In genomic region chr11:69326408-69327156, GRCm38 (mm10) we compare ENCODE assay signal across 7 mouse cellular contexts. TPM values are rescaled to one million over a fixed set of nuclear protein-coding genes. Genes with fewer than 3 reads are reported as not detected.
DNase-seq lines count a peak whose midpoint lies in the region; ATAC-seq and TF ChIP-seq lines count a peak whose summit lies in the region.

No protein-coding gene starts in this region.

- no peak for TF ChIP-seq CTCF in lung, embryonic 14.5 days (IDR thresholded peaks at IDR 0.05; ENCODE audit: low read depth)
- no peak for TF ChIP-seq CTCF in liver, embryonic 14.5 days (IDR thresholded peaks at IDR 0.05; ENCODE audit: low read depth)

- peaks cover 18% of the 10 kb centered on the region for H3K27me3 ChIP-seq in lung, embryonic 14.5 days (ENCODE audit: insufficient read depth, low read length)
- H3K27me3 ChIP-seq in heart, embryonic 15.5 days, result peaks cover 32% of the 10 kb centered on the region
- H3K27me3 ChIP-seq in liver, embryonic 14.5 days (ENCODE audit: control insufficient read depth, insufficient read depth, low read length), result peaks cover 32% of the 10 kb centered on the region

- H3K9me3 ChIP-seq in lung, embryonic 14.5 days (ENCODE audit: low read depth, low read length), result no peaks in the 10 kb centered on the region
- H3K9me3 ChIP-seq in heart, embryonic 15.5 days (replicated peaks), result no peaks in the 10 kb centered on the region
- H3K9me3 ChIP-seq in liver, embryonic 14.5 days (ENCODE audit: control insufficient read depth, low read length), result no peaks in the 10 kb centered on the region

- peak overlapping the region; percentile 97 for H3K4me2 ChIP-seq in lung, embryonic 14.5 days
- peak overlapping the region; percentile 96 for H3K4me2 ChIP-seq in heart, embryonic 15.5 days
- H3K4me2 ChIP-seq in liver, embryonic 14.5 days (ENCODE audit: low read depth), result peak overlapping the region; percentile 100

- no peak for TF ChIP-seq EP300 in liver, embryonic 14.5 days (IDR thresholded peaks at IDR 0.05; ENCODE audit: low read depth)

- H3K4me3 ChIP-seq in lung, embryonic 14.5 days (ENCODE audit: low read depth, low read length), result peak overlapping the region; percentile 53
- peak overlapping the region; percentile 57 for H3K4me3 ChIP-seq in heart, embryonic 15.5 days
- H3K4me3 ChIP-seq in liver, embryonic 14.5 days (ENCODE audit: insufficient read depth in 1 of 2, low read depth in 2 of 2, low read length in 2 of 2), result peak overlapping the region; percentile 48 to 51

- 1% methylated on average over 45 of the region's 45 CpGs for WGBS in lung, embryonic 14.5 days
- WGBS in heart, embryonic 15.5 days, result 2% methylated on average over 45 of the region's 45 CpGs
- WGBS in liver, embryonic 14.5 days (ENCODE audit: insufficient replicate concordance), result 3% methylated on average over 45 of the region's 45 CpGs

- H3K36me3 ChIP-seq in lung, embryonic 14.5 days (ENCODE audit: insufficient read depth), result no peaks in the 10 kb centered on the region
- H3K36me3 ChIP-seq in heart, embryonic 15.5 days, result no peaks in the 10 kb centered on the region
- H3K36me3 ChIP-seq in liver, embryonic 14.5 days (replicated peaks; ENCODE audit: control insufficient read depth, insufficient read depth, low read depth), result no peaks in the 10 kb centered on the region

- H3K4me1 ChIP-seq in lung, embryonic 14.5 days (ENCODE audit: insufficient read depth), result peaks cover 20% of the 10 kb centered on the region
- H3K4me1 ChIP-seq in heart, embryonic 15.5 days (replicated peaks), result peaks cover 46% of the 10 kb centered on the region
- H3K4me1 ChIP-seq in liver, embryonic 14.5 days (replicated peaks; ENCODE audit: control insufficient read depth in 2 of 2, insufficient read depth in 2 of 2, low read length in 1 of 2), result peaks cover 21 to 27% of the 10 kb centered on the region in 2 experiments

- no peak for DNase-seq in lung, embryonic 14.5 days
- DNase-seq in lung, postnatal 25 days (ENCODE audit: low spot score), result no peak
- DNase-seq in cerebellum, postnatal 25 days, result peak; percentile 57 to 67
- DNase-seq in liver, embryonic 14.5 days (ENCODE audit: low read depth in 3 of 3, low spot score in 3 of 3), result no peak
- peak; percentile 73 for DNase-seq in testis, postnatal 10 days (ENCODE audit: low spot score)
- DNase-seq in left cerebral cortex, adult 11 months (ENCODE audit: low spot score), result no peak

- ATAC-seq in lung, embryonic 14.5 days (ENCODE audit: insufficient read depth), result peak; percentile 5; the same call in 1 of the 2 replicates
- no peak for ATAC-seq in heart, embryonic 15.5 days (replicated peaks; ENCODE audit: insufficient number of reproducible peaks, insufficient read depth, low FRiP score, low read depth)
- no peak for ATAC-seq in liver, embryonic 14.5 days (ENCODE audit: insufficient read depth)

- peak overlapping the region; percentile 62 for H3K9ac ChIP-seq in lung, embryonic 14.5 days
- peak overlapping the region; percentile 64 for H3K9ac ChIP-seq in heart, embryonic 15.5 days
- H3K9ac ChIP-seq in liver, embryonic 14.5 days (replicated peaks), result peak overlapping the region; percentile 28; the same call in 1 of the 2 replicates

- no peak overlapping the region for H3K27ac ChIP-seq in lung, embryonic 14.5 days (ENCODE audit: low read depth)
- peak overlapping the region; percentile 42; the same call in 1 of the 2 replicates for H3K27ac ChIP-seq in heart, embryonic 15.5 days
- H3K27ac ChIP-seq in liver, embryonic 14.5 days, result no peak overlapping the region

RNA-seq across cellular contexts. Expression of gene Kcnab3, which starts 0.5 kb away (rescaled TPM):
- 0.89 and 1.3 TPM in 2 replicates for polyA plus RNA-seq in lung, embryonic 14.5 days (2014; fragmentation: Nextera tagmentation; extraction: Ambion mirVana)
- 0.77 and 1.1 TPM in 2 replicates for polyA plus RNA-seq in heart, embryonic 15.5 days (2015; fragmentation: Nextera tagmentation; extraction: Ambion mirVana)
- polyA plus RNA-seq in liver, embryonic 14.5 days (2012; rRNA removed), result 0.09 and 0.20 TPM in 2 replicates
- 0.06 and 0.10 TPM in 2 replicates for polyA plus RNA-seq in liver, embryonic 14.5 days (2014; fragmentation: Nextera tagmentation; extraction: Ambion mirVana)

RNA-seq across cellular contexts. Expression of gene Trappc1, which starts 2.8 kb away (rescaled TPM):
- polyA plus RNA-seq in lung, embryonic 14.5 days (2014; fragmentation: Nextera tagmentation; extraction: Ambion mirVana), result 143 and 150 TPM in 2 replicates
- polyA plus RNA-seq in heart, embryonic 15.5 days (2015; fragmentation: Nextera tagmentation; extraction: Ambion mirVana), result 163 and 164 TPM in 2 replicates
- polyA plus RNA-seq in liver, embryonic 14.5 days (2012; rRNA removed), result 49.6 and 62.9 TPM in 2 replicates
- polyA plus RNA-seq in liver, embryonic 14.5 days (2014; fragmentation: Nextera tagmentation; extraction: Ambion mirVana), result 101 and 106 TPM in 2 replicates

RNA-seq across cellular contexts. Expression of gene Cntrob, which starts 3.0 kb away (rescaled TPM):
- polyA plus RNA-seq in lung, embryonic 14.5 days (2014; fragmentation: Nextera tagmentation; extraction: Ambion mirVana), result 16.6 and 19.2 TPM in 2 replicates
- polyA plus RNA-seq in heart, embryonic 15.5 days (2015; fragmentation: Nextera tagmentation; extraction: Ambion mirVana), result 12.7 and 17.2 TPM in 2 replicates
- 7.8 and 9.8 TPM in 2 replicates for polyA plus RNA-seq in liver, embryonic 14.5 days (2012; rRNA removed)
- 5.0 and 6.5 TPM in 2 replicates for polyA plus RNA-seq in liver, embryonic 14.5 days (2014; fragmentation: Nextera tagmentation; extraction: Ambion mirVana)

RNA-seq across cellular contexts. Expression of gene Rnf227, which starts 13.7 kb away (rescaled TPM):
- 15.2 TPM in 2 replicates for polyA plus RNA-seq in lung, embryonic 14.5 days (2014; fragmentation: Nextera tagmentation; extraction: Ambion mirVana)
- polyA plus RNA-seq in heart, embryonic 15.5 days (2015; fragmentation: Nextera tagmentation; extraction: Ambion mirVana), result 6.6 and 7.3 TPM in 2 replicates
- 0.30 and 0.74 TPM in 2 replicates for polyA plus RNA-seq in liver, embryonic 14.5 days (2012; rRNA removed)
- polyA plus RNA-seq in liver, embryonic 14.5 days (2014; fragmentation: Nextera tagmentation; extraction: Ambion mirVana), result 0.59 and 0.66 TPM in 2 replicates

RNA-seq across cellular contexts. Expression of gene Chd3, which starts 42.6 kb away (rescaled TPM):
- 57.3 and 59.9 TPM in 2 replicates for polyA plus RNA-seq in lung, embryonic 14.5 days (2014; fragmentation: Nextera tagmentation; extraction: Ambion mirVana)
- polyA plus RNA-seq in heart, embryonic 15.5 days (2015; fragmentation: Nextera tagmentation; extraction: Ambion mirVana), result 14.2 and 22.9 TPM in 2 replicates
- polyA plus RNA-seq in liver, embryonic 14.5 days (2012; rRNA removed), result 13.7 and 14.3 TPM in 2 replicates
- polyA plus RNA-seq in liver, embryonic 14.5 days (2014; fragmentation: Nextera tagmentation; extraction: Ambion mirVana), result 1.9 and 2.4 TPM in 2 replicates

Comparison
In these comparisons a context has a peak if more than half of its experiments do, and no peak if none do; other contexts are left out.
1. DNase-seq: peak in cerebellum, postnatal 25 days (2 of 2) and testis, postnatal 10 days (single experiment); none in lung, embryonic 14.5 days (single experiment), lung, postnatal 25 days (single experiment), liver, embryonic 14.5 days (0 of 3) and left cerebral cortex, adult 11 months (single experiment).
2. Peak in every context shown above with its lines, with median percentiles within 50 percentile points of each other: H3K4me2 ChIP-seq, H3K4me3 ChIP-seq and H3K9ac ChIP-seq.